Comparison of ENCODE assay signal across 23 mouse cellular contexts in genomic region chr6:81595926-81596325, GRCm38 (mm10).
DNase-seq lines count a peak whose midpoint lies in the region; ATAC-seq and TF ChIP-seq lines count a peak whose summit lies in the region.
"Had no signal": no experiment of that assay in that cellular context is flagged by ENCODE, and none has a peak within 500 bp of the region (broad histone marks: within the 10 kb centered on the region; RNA-seq: fewer than 3 reads in every experiment).

No protein-coding gene starts in this region.

- no peak overlapping the region for H3K4me3 ChIP-seq in forebrain, embryonic 11.5 days (ENCODE audit: low read depth, low read length)
- no peak overlapping the region for H3K4me3 ChIP-seq in forebrain, postnatal 0 days (ENCODE audit: low read depth, low read length)
- no peak overlapping the region for H3K4me3 ChIP-seq in midbrain, embryonic 15.5 days
- no peak overlapping the region for H3K4me3 ChIP-seq in midbrain, embryonic 16.5 days (ENCODE audit: low read depth, low read length)
- H3K4me3 ChIP-seq in forebrain, embryonic 15.5 days = no peak overlapping the region
- H3K4me3 ChIP-seq in thymus, adult 2 months (ENCODE audit: control insufficient read depth, insufficient read depth, low read length) = no peak overlapping the region
- H3K4me3 ChIP-seq: heart, embryonic 12.5 days; heart, embryonic 15.5 days had no signal

- H3K4me1 ChIP-seq in forebrain, embryonic 11.5 days (replicated peaks; ENCODE audit: control insufficient read depth, insufficient read depth, low read length) = no peaks in the 10 kb centered on the region; the same call in 1 of the 2 replicates
- H3K4me1 ChIP-seq in forebrain, postnatal 0 days (ENCODE audit: insufficient read depth) = no peaks in the 10 kb centered on the region
- peaks cover 5% of the 10 kb centered on the region; the same call in 1 of the 2 replicates for H3K4me1 ChIP-seq in midbrain, embryonic 15.5 days
- H3K4me1 ChIP-seq in midbrain, embryonic 16.5 days (ENCODE audit: control insufficient read depth, insufficient read depth, low read length) = no peaks in the 10 kb centered on the region
- H3K4me1 ChIP-seq in forebrain, embryonic 15.5 days = 0 out of 2 replicates have a peak, but pooled peaks cover 4% of the 10 kb centered on the region
- H3K4me1 ChIP-seq in thymus, adult 2 months (replicated peaks; ENCODE audit: control insufficient read depth, insufficient read depth, low read length) = no peaks in the 10 kb centered on the region
- H3K4me1 ChIP-seq: heart, embryonic 12.5 days; heart, embryonic 15.5 days had no signal

- TF ChIP-seq POLR2A in brain, embryonic 14.5 days (IDR thresholded peaks at IDR 0.05; ENCODE audit: borderline replicate concordance, extremely low read depth, insufficient read depth, insufficient read length, poor library complexity, severe bottlenecking) = no peak
- TF ChIP-seq POLR2A in thymus, adult 2 months (IDR thresholded peaks at IDR 0.05; ENCODE audit: control insufficient read depth, extremely low read depth, insufficient read depth, low read length, poor library complexity) = no peak

- DNase-seq in forebrain, embryonic 11.5 days (ENCODE audit: low spot score) = no peak
- no peak for DNase-seq in forebrain, postnatal 0 days
- peak; percentile 77 for DNase-seq in brain, embryonic 14.5 days (ENCODE audit: low read depth)
- no peak for DNase-seq in layer of hippocampus, adult 9-11 months
- DNase-seq in thymus, adult 2 months = no peak
- DNase-seq: adrenal gland, postnatal 10 days; adrenal gland, postnatal 36 days; cerebellum, adult 11-12 months; cerebellum, adult 8-10 months; cerebellum, postnatal 14 days; gastrocnemius, postnatal 25 days; heart, adult 18-20 months; heart, postnatal 10 days; heart, postnatal 4 days had no signal

- no peaks in the 10 kb centered on the region for H3K36me3 ChIP-seq in forebrain, embryonic 11.5 days (ENCODE audit: control insufficient read depth, insufficient read depth, low read length)
- H3K36me3 ChIP-seq in forebrain, postnatal 0 days (ENCODE audit: insufficient read depth) = no peaks in the 10 kb centered on the region
- H3K36me3 ChIP-seq in midbrain, embryonic 15.5 days (replicated peaks) = no peaks in the 10 kb centered on the region
- no peaks in the 10 kb centered on the region for H3K36me3 ChIP-seq in midbrain, embryonic 16.5 days (ENCODE audit: control insufficient read depth, insufficient read depth, low read length)
- H3K36me3 ChIP-seq in forebrain, embryonic 15.5 days = no peaks in the 10 kb centered on the region
- H3K36me3 ChIP-seq in thymus, adult 2 months (ENCODE audit: control insufficient read depth, insufficient read depth, low read length) = no peaks in the 10 kb centered on the region
- H3K36me3 ChIP-seq: heart, embryonic 12.5 days; heart, embryonic 15.5 days had no signal

- no peak overlapping the region for H3K9ac ChIP-seq in forebrain, embryonic 11.5 days (ENCODE audit: low read length)
- H3K9ac ChIP-seq in forebrain, postnatal 0 days = no peak overlapping the region
- H3K9ac ChIP-seq in midbrain, embryonic 15.5 days = no peak overlapping the region
- H3K9ac ChIP-seq in midbrain, embryonic 16.5 days (ENCODE audit: low read depth, low read length) = no peak overlapping the region
- H3K9ac ChIP-seq in forebrain, embryonic 15.5 days (replicated peaks) = no peak overlapping the region
- H3K9ac ChIP-seq: heart, embryonic 12.5 days; heart, embryonic 15.5 days; hindbrain, embryonic 14.5 days had no signal

- H3K9me3 ChIP-seq in forebrain, embryonic 11.5 days (ENCODE audit: control insufficient read depth, low read length) = no peaks in the 10 kb centered on the region
- no peaks in the 10 kb centered on the region for H3K9me3 ChIP-seq in forebrain, postnatal 0 days (ENCODE audit: low read length)
- H3K9me3 ChIP-seq in midbrain, embryonic 15.5 days = no peaks in the 10 kb centered on the region
- no peaks in the 10 kb centered on the region for H3K9me3 ChIP-seq in midbrain, embryonic 16.5 days (replicated peaks; ENCODE audit: control insufficient read depth, low read length, poor library complexity, severe bottlenecking)
- no peaks in the 10 kb centered on the region for H3K9me3 ChIP-seq in forebrain, embryonic 15.5 days
- H3K9me3 ChIP-seq: heart, embryonic 12.5 days; heart, embryonic 15.5 days had no signal

- H3K27me3 ChIP-seq in forebrain, embryonic 11.5 days (ENCODE audit: control insufficient read depth, insufficient read depth, low read length) = no peaks in the 10 kb centered on the region
- no peaks in the 10 kb centered on the region for H3K27me3 ChIP-seq in forebrain, postnatal 0 days (ENCODE audit: insufficient read depth, low read length)
- H3K27me3 ChIP-seq in midbrain, embryonic 15.5 days (replicated peaks) = no peaks in the 10 kb centered on the region
- H3K27me3 ChIP-seq in midbrain, embryonic 16.5 days (ENCODE audit: control insufficient read depth, insufficient read depth, low read depth, low read length) = no peaks in the 10 kb centered on the region
- H3K27me3 ChIP-seq in forebrain, embryonic 15.5 days = no peaks in the 10 kb centered on the region
- no peaks in the 10 kb centered on the region for H3K27me3 ChIP-seq in thymus, adult 2 months (ENCODE audit: control insufficient read depth, insufficient read depth, low read length)
- H3K27me3 ChIP-seq: heart, embryonic 12.5 days; heart, embryonic 15.5 days had no signal

- WGBS in forebrain, embryonic 11.5 days = 34% methylated on average over 2 of the region's 2 CpGs
- WGBS in forebrain, postnatal 0 days = 11% methylated on average over 2 of the region's 2 CpGs
- 43% methylated on average over 2 of the region's 2 CpGs for WGBS in midbrain, embryonic 15.5 days
- 47% methylated on average over 2 of the region's 2 CpGs for WGBS in midbrain, embryonic 16.5 days
- 10% methylated on average over 2 of the region's 2 CpGs for WGBS in forebrain, embryonic 15.5 days
- WGBS in thymus, adult 2 months = 91% methylated on average over 2 of the region's 2 CpGs

- peak; percentile 66 for ATAC-seq in forebrain, embryonic 11.5 days (replicated peaks; ENCODE audit: low FRiP score)
- no peak for ATAC-seq in forebrain, postnatal 0 days
- ATAC-seq in midbrain, embryonic 15.5 days (replicated peaks) = no peak
- ATAC-seq in midbrain, embryonic 16.5 days = no peak
- peak; percentile 53; the same call in 1 of the 2 replicates for ATAC-seq in forebrain, embryonic 15.5 days (replicated peaks)
- ATAC-seq: hindbrain, postnatal 0 days; inflammation-experienced regulatory T-cells, adult 6 months; intestine, embryonic 16.5 days had no signal

- no peak overlapping the region for H3K4me2 ChIP-seq in forebrain, embryonic 11.5 days (ENCODE audit: low read depth, low read length, severe bottlenecking)
- no peak overlapping the region for H3K4me2 ChIP-seq in forebrain, postnatal 0 days (ENCODE audit: low read depth)
- H3K4me2 ChIP-seq in midbrain, embryonic 15.5 days = no peak overlapping the region
- H3K4me2 ChIP-seq in midbrain, embryonic 16.5 days (ENCODE audit: low read length) = no peak overlapping the region
- H3K4me2 ChIP-seq in forebrain, embryonic 15.5 days (replicated peaks) = no peak overlapping the region
- H3K4me2 ChIP-seq: heart, embryonic 12.5 days; heart, embryonic 15.5 days; hindbrain, embryonic 14.5 days had no signal

- H3K27ac ChIP-seq in forebrain, embryonic 11.5 days (ENCODE audit: low read depth, low read length) = no peak overlapping the region
- H3K27ac ChIP-seq in forebrain, postnatal 0 days (ENCODE audit: low read depth, low read length) = no peak overlapping the region
- H3K27ac ChIP-seq in midbrain, embryonic 15.5 days = 0 out of 2 replicates have a peak overlapping the region, but pooled peaks have one; percentile 1
- H3K27ac ChIP-seq in midbrain, embryonic 16.5 days (ENCODE audit: low read length) = no peak overlapping the region
- H3K27ac ChIP-seq in forebrain, embryonic 15.5 days (replicated peaks) = no peak overlapping the region
- H3K27ac ChIP-seq in thymus, adult 2 months (ENCODE audit: control insufficient read depth, insufficient read depth, low read length) = no peak overlapping the region
- H3K27ac ChIP-seq: heart, embryonic 15.5 days; hindbrain, embryonic 14.5 days; hindbrain, postnatal 0 days had no signal

- TF ChIP-seq CTCF in forebrain, postnatal 0 days (IDR thresholded peaks at IDR 0.05; ENCODE audit: low read depth) = no peak
- no peak for TF ChIP-seq CTCF in brain, embryonic 14.5 days (IDR thresholded peaks at IDR 0.05; ENCODE audit: borderline replicate concordance, extremely low read depth, insufficient read depth, insufficient read length)
- TF ChIP-seq CTCF in thymus, adult 2 months (IDR thresholded peaks at IDR 0.05; ENCODE audit: borderline replicate concordance, control insufficient read depth, extremely low read depth, insufficient read depth, low read length, poor library complexity) = no peak

Comparison
In these comparisons a context has a peak if more than half of its experiments do, and no peak if none do; other contexts are left out.
1. ATAC-seq: peak in forebrain, embryonic 11.5 days (single experiment) and forebrain, embryonic 15.5 days (single experiment); none in forebrain, postnatal 0 days (single experiment), midbrain, embryonic 15.5 days (single experiment) and midbrain, embryonic 16.5 days (single experiment).